Mouse (Mus musculus): ENCODE data around the gene Gen1.

- no peak for TF ChIP-seq TAL1 (IDR thresholded peaks at IDR 0.05; ENCODE audit: low read length)
- TF ChIP-seq GATA1 (IDR thresholded peaks at IDR 0.05; ENCODE audit: low read length): no peak
Observed at GRCm38 (mm10) chr12:11222566-11222965, 43.0 kb downstream of the Gen1 start.
